Mouse (Mus musculus) megakaryocyte progenitor cell, adult 5-6 weeks (primary cell): ENCODE results near the gene Eral1. TPM values are rescaled to one million over a fixed set of nuclear protein-coding genes. Genes with fewer than 3 reads are reported as not detected.
"Not testable (repeated sequence)": the region's sequence is repeated elsewhere in the genome, so short reads cannot be mapped to it uniquely, and the experiment has no call there.

Experiments used
- ATAC-seq: replicated peaks from 2 replicates; pipeline ENCODE4 v1.8.0; 2016; ENCODE audit warnings: mild to moderate bottlenecking, moderate TSS enrichment, inconsistent platforms; ENCODE audit not compliant: poor library complexity
- total RNA-seq, 2 experiments: library from RNA; stranded (forward) in 1 of 2; stranded (reverse) in 1 of 2; fragments of 157-497, 149-512 nt in 1 of 2; fragments of 200-1000 nt in 1 of 2; gene quantifications; 2 replicates each; pipeline versions ENCODE4 v1.2.3 to v1.2.4; 2015 to 2017

Eral1 gene
- total RNA-seq, 2 experiments from 2014 or later: 23.8 to 26.2 TPM

GRCm38 (mm10) chr11:78094137-78094503 is 13.9 kb upstream of the Eral1 start:
- no peak for ATAC-seq

- no peak for ATAC-seq
Observed at GRCm38 (mm10) chr11:78087756-78088281, 7.6 kb upstream of the Eral1 start.

GRCm38 (mm10) chr11:78086925-78087479 is 6.8 kb upstream of the Eral1 start:
- no peak for ATAC-seq

DNA sequence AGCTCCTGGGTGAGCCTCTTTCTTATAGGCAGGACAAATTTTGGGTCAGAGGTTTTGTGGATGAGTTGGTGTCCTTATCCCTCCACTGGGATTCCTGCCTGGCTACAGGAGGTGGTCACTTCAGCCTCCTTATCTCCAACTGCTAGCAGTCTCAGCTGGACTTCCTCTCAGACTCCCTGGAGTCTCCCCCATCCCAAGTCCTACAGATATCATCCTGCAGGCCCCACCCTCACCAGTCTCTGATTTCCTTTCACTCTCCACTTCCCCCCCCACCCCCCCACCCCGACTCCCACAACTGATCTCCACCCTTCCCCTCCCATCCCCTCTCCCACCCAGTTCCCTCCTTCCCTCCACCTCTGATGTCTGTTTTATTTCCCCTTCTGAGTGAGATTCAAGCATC is 3.4 kb upstream of the Eral1 start:
- ATAC-seq: no peak

DNA sequence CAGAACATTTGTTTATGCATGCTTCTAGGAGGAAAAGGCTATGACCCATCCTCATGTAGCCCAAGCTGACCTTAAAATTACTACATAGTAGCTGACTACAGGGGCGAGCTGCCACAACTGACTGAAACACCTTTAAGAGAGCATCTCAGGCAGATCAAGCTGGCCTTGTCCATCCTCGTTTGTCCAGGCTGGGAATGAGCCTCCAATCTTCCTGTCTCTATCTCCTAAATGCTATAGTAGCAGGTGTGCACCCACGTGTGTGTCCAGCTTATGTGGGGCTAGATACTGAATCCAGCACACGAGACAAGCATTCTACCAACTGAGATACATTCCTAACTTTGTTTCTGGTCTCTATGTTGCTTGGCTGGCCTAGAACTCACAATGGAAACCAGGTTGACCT is 5.5 kb downstream of the Eral1 start:
- ATAC-seq: no peak

DNA sequence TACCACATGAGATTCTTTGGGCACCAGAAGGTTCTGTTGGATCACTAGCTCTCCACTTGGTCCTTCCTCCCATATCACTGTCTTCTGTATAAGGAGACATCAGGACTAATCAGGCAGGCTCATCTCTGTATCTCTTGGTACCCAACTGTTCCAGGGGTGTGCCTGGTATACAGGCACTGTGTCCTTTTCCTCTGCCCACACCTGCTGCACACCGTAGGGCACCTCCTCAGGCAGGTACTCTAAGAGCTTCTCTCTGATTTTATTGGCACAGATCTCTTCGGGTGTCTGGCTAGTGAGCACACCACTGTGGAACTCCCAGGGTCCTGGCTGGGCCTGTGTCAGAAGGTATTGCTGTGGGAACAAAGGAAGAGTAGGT is 5.9 kb downstream of the Eral1 start:
- ATAC-seq: 0 out of 2 replicates have a peak, but pooled peaks have one; percentile 2

GRCm38 (mm10) chr11:78073577-78074276 is 6.5 kb downstream of the Eral1 start:
- peak; percentile 10; the same call in 1 of the 2 replicates for ATAC-seq

DNA sequence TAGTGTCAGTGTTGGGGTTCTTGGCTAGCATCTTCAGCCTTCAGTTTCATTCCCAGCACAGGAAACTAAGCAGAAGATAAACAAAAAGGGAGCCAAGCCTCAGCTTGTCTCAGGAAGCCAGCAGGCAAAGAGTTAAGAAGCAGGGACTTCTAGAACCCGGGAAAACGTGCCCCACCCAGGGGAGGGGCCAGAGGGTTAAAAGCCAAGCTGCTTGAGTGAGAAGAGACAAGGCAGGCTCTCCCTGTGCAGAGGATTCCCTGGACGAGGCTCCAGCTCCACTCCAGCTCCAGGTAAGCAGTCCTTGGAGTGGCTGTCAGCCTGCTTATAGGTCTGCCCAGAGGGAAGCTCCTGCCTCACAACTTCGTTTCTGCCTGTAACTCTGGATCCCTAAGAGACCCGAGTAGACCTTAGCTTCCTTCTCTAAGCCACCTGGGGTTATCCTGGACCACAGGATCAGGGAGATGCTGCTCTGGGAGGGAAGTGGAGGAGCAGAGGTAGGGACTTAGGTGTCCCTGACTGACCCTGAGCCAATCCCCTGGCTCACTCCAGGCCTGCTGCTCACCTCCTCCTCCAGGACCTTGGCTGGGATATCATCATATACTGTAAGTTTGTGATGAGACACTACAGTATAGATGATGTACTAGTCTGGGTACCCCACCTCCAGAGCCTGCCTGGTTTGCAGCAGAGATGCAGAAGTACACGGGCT is 7.6 kb downstream of the Eral1 start:
- ATAC-seq: peak; percentile 40

GRCm38 (mm10) chr11:78071938-78072337 is 8.2 kb downstream of the Eral1 start:
- ATAC-seq: no peak

GRCm38 (mm10) chr11:78069646-78070045 is 10.5 kb downstream of the Eral1 start:
- ATAC-seq: peak; percentile 64

DNA sequence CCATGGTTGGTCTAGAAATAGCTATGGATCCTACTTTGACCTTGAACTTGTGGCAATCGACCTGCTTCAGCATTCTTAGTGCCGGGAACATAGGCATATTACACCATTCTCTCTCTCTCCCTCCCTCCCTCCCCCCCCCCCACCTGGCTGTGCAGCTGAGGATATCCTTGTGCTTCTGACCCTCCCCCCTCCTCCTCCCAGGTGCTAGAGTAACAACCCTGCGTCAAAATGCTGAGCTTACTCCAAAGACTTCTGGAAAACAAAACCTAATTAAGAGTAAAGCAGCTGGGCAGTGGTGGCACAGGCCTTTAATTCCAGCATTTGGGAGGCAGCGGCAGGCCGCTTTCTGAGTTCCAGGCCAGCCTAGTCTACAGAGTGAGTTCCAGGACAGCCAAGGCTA is 11.1 kb downstream of the Eral1 start:
- no peak for ATAC-seq

- ATAC-seq: no peak
Observed at GRCm38 (mm10) chr11:78067566-78067965, 12.6 kb downstream of the Eral1 start.

GRCm38 (mm10) chr11:78066641-78067040 is 13.5 kb downstream of the Eral1 start:
- no peak for ATAC-seq

- ATAC-seq: peak; percentile 77
Observed at GRCm38 (mm10) chr11:78065906-78066305, 14.3 kb downstream of the Eral1 start.

DNA sequence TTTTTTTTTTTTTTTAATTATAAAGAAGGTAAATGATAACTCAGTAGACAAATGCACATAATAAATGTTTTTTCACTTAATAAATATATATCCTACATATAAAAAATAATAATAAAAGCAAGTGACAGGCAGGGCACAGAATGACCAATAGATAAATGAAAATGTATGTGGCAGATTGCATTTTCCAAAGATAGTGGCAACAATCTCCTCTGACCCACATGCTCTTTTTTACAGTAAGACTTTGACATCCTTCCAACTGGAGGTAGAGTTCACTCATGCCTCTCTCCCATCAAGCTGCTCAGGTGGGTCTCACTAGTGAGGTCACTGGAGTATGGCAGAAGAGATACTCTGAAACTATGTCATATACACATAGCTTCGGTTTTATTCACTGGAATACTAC is 17.6 kb downstream of the Eral1 start:
- ATAC-seq: no peak

DNA sequence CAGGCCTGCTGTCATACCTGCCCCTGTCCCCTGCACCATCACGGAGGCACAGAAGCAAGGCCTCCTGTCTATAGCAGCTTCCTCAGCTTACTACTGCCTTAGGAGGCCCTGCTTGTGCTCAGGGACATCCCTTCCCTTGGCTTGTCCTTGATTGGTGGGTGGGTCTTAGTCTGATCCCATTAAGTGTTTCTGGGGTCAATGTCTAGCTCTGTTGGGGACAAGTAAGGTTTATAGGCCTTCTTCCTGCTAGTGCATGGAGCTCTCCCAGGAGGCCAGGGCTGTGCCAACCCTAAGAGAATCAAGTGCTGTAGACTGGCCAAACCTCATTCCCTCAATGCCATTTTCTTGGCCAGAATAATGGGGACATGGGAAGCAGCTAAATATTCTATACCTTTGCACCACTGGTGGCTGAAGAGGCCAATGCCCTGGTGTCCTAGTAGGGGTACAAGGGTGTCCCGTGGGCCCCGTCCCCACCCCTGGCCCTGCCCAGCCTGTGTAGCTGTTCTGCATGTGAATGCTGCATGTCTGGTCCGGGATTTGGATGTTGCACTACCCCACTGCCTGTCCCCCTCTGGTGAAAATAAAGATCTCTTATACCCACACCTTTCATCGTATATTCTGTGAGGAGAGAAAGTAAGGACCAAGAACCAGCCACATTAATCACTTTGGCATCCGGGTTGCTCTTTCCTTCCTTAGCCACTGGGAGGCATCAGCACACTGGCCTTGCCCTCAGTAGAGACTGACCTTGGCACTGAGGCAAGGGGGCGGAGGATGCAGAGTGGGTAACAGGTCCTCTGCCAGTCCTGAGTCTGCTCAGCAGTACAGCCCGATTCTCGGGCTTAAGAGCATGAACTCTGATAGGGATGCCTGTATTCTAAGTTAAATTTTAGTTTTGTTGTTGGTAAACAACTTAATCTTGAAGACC is 20.1 kb downstream of the Eral1 start:
- peak; percentile 100 for ATAC-seq

DNA sequence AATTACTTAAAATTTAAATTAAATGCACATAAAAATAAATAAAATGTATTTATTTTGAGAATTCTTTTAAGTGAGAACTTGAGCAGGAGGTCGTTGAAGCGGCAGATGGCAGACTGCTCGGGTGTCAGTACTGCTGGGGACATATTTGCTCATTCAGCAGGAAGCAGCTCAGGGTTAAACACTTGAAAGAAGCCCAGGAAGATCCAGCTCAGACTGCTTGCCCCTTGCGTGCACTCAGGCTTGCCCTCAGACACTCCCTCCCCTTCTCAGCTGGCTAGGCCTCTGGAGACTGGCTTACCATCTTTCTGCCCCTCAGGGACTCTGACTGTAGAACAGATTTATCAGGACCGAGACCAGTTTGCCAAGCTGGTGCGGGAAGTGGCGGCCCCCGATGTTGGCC is 23.2 kb downstream of the Eral1 start:
- no peak for ATAC-seq

DNA sequence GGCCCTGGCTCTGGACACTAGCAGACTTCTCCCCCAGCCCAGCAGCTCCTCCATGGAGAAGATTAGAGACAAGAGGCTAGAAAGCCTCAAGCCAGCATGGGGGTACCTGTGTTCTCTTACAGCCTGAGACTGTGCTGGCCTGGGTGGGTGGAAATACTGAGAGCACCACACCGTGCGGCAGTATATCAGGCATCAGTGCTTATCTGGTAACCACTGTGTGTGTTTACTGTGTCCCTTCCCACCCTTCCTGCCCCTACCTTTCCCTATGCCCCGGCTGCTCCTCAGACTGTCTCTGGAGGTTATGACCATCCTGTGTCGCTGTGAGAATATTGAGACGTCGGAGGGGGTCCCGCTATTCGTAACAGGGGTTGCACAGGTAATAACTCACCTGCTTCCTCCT is 27.1 kb downstream of the Eral1 start:
- no peak for ATAC-seq

DNA sequence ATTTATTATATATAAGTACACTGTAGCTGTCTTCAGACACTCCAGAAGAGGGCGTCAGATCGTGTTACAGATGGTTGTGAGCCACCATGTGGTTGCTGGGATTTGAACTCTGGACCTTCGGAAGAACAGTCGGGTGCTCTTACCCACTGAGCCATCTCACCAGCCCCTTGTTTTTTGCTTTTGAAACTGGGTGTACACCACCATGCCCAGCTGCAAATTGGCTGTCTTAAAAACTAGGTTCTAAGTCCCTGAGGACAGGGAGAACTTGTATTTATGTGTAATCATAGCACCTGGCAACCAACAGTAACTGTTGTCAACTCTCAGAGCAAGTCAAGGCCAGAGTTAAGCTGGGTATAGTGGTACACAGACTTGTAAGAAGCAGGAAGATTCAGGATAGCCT is 31.5 kb downstream of the Eral1 start:
- not testable (repeated sequence) for ATAC-seq

DNA sequence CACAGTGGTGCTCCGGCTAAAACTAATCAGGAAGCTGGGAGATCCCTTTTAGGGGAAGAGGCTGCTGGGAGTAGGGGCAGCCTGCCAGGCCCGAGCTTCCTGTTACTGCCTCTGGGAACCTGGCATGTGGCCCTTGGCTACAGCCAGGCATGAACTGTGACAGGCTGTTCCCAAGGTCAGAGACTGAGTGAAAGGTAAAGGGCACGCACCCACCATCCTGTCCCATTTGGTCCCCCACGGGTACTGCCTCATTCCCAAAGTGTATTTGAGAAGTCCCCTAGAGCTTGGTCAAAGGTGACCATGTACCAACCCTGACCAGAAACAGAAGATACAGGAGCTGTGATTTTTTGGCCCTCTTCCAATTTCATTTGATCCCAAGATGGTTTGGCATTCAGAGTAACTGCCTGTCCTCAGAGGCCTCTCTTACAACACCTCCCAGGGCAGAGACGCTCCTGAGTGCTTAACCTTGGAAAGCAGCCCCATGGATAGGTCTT is 35.4 kb downstream of the Eral1 start:
- peak; percentile 26; the same call in 1 of the 2 replicates for ATAC-seq
